14 mouse cellular contexts compared by ENCODE assay signal in the genomic region with DNA sequence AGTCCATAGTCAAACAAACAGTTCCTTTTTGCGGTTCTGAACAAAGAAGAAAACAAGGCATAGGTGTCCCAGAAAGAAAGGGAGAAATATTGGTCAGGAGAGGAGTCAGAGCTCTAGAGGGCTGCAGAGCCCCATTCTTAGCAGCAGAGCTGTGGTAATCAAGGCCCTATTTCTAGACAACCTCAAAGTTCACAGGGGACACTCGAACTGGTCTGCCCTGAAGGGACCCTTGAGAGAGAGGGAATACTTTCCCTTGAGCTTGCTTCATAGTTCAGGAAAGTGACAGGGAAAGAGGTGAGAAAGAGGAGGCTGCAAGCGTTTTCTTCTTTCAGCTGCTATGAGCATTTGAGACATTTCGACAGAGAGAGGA. TPM values are rescaled to one million over a fixed set of nuclear protein-coding genes. Genes with fewer than 3 reads are reported as not detected.
A peak's percentile ranks its signal among the peaks of the same experiment; 100 is the strongest.
DNase-seq lines count a peak whose midpoint lies in the region; ATAC-seq and TF ChIP-seq lines count a peak whose summit lies in the region.
"Had no signal": no experiment of that assay in that cellular context is flagged by ENCODE, and none has a peak within 500 bp of the region (broad histone marks: within the 10 kb centered on the region; RNA-seq: fewer than 3 reads in every experiment).

No protein-coding gene starts in this region.

- WGBS in heart, adult 2 months = 44% methylated on average over 4 of the region's 4 CpGs
- 23% methylated on average over 4 of the region's 4 CpGs for WGBS in kidney, embryonic 15.5 days
- WGBS in lung, embryonic 16.5 days = 15% methylated on average over 4 of the region's 4 CpGs
- 31% methylated on average over 4 of the region's 4 CpGs for WGBS in stomach, embryonic 16.5 days

- no peaks in the 10 kb centered on the region for H3K27me3 ChIP-seq in heart, adult 2 months (ENCODE audit: control insufficient read depth, insufficient read depth, low read length)
- no peaks in the 10 kb centered on the region for H3K27me3 ChIP-seq in kidney, embryonic 15.5 days
- no peaks in the 10 kb centered on the region for H3K27me3 ChIP-seq in lung, embryonic 16.5 days (ENCODE audit: control insufficient read depth, insufficient read depth, low read depth, low read length)
- H3K27me3 ChIP-seq in stomach, embryonic 16.5 days (ENCODE audit: control insufficient read depth, insufficient read depth, low read length) = no peaks in the 10 kb centered on the region
- H3K27me3 ChIP-seq: forebrain, embryonic 13.5 days had no signal

- H3K27ac ChIP-seq in heart, adult 2 months = peak overlapping the region; percentile 65
- H3K27ac ChIP-seq in kidney, embryonic 15.5 days = peak overlapping the region; percentile 86
- H3K27ac ChIP-seq in lung, embryonic 16.5 days (ENCODE audit: low read length) = peak overlapping the region; percentile 59
- H3K27ac ChIP-seq in stomach, embryonic 16.5 days (ENCODE audit: low read length) = peak overlapping the region; percentile 36; the same call in 1 of the 2 replicates
- H3K27ac ChIP-seq: forebrain, embryonic 13.5 days; hindbrain, embryonic 14.5 days had no signal

- H3K4me3 ChIP-seq in heart, adult 2 months = no peak overlapping the region
- H3K4me3 ChIP-seq in kidney, embryonic 15.5 days (replicated peaks) = no peak overlapping the region
- H3K4me3 ChIP-seq in lung, embryonic 16.5 days (ENCODE audit: low read length) = no peak overlapping the region
- H3K4me3 ChIP-seq in stomach, embryonic 16.5 days (replicated peaks; ENCODE audit: low read length) = no peak overlapping the region
- H3K4me3 ChIP-seq: forebrain, embryonic 13.5 days had no signal

- no peaks in the 10 kb centered on the region for H3K9me3 ChIP-seq in kidney, embryonic 15.5 days (replicated peaks)
- no peaks in the 10 kb centered on the region for H3K9me3 ChIP-seq in lung, embryonic 16.5 days (ENCODE audit: control insufficient read depth, low read length)
- H3K9me3 ChIP-seq in stomach, embryonic 16.5 days (replicated peaks; ENCODE audit: control insufficient read depth, low read length) = no peaks in the 10 kb centered on the region
- H3K9me3 ChIP-seq: forebrain, embryonic 13.5 days had no signal

- ATAC-seq in kidney, embryonic 15.5 days (replicated peaks; ENCODE audit: low FRiP score) = peak; percentile 63; the same call in 1 of the 2 replicates
- peak; percentile 50 for ATAC-seq in lung, embryonic 16.5 days (ENCODE audit: low read depth)
- no peak for ATAC-seq in stomach, embryonic 16.5 days (ENCODE audit: insufficient read depth, low FRiP score)
- ATAC-seq: forebrain, embryonic 13.5 days had no signal

- peaks cover 12% of the 10 kb centered on the region for H3K36me3 ChIP-seq in heart, adult 2 months (ENCODE audit: control insufficient read depth, insufficient read depth, low read length)
- no peaks in the 10 kb centered on the region for H3K36me3 ChIP-seq in kidney, embryonic 15.5 days
- H3K36me3 ChIP-seq in lung, embryonic 16.5 days (ENCODE audit: control insufficient read depth, insufficient read depth, low read length) = no peaks in the 10 kb centered on the region
- no peaks in the 10 kb centered on the region for H3K36me3 ChIP-seq in stomach, embryonic 16.5 days (ENCODE audit: control insufficient read depth, insufficient read depth, low read length)

- no peaks in the 10 kb centered on the region; the same call in 1 of the 2 replicates for H3K79me2 ChIP-seq in heart, adult 2 months (replicated peaks; ENCODE audit: control insufficient read depth, insufficient read depth, low read length)

- TF ChIP-seq POLR2A in heart, adult 2 months (IDR thresholded peaks at IDR 0.05; ENCODE audit: insufficient read depth, low read depth, low read length) = no peak

- DNase-seq in heart, adult 2 months = peak in 1 of 2 experiments; percentile 6
- DNase-seq in heart, adult 11 months = no peak
- no peak for DNase-seq in kidney, postnatal 4 days
- no peak for DNase-seq in lung, postnatal 4 days
- DNase-seq in left cerebral cortex, postnatal 4 days = no peak
- DNase-seq: cerebellum, postnatal 14 days; right cerebral cortex, postnatal 4 days had no signal

- intact Hi-C loops in heart, adult 2 months (cut with DNase I) = loop anchor here (2.0 to 10.0 kb wide), 2 partner anchors 52 to 94 kb away; no protein-coding TSS in a partner anchor
- intact Hi-C loops in left cerebral cortex, postnatal 4 days (cut with DNase I) = no loop called here

- H3K9ac ChIP-seq in heart, adult 2 months (ENCODE audit: low read depth, low read length) = no peak overlapping the region
- no peak overlapping the region for H3K9ac ChIP-seq in kidney, embryonic 15.5 days
- no peak overlapping the region for H3K9ac ChIP-seq in lung, embryonic 16.5 days (ENCODE audit: low read length)
- no peak overlapping the region for H3K9ac ChIP-seq in stomach, embryonic 16.5 days (ENCODE audit: low read length)
- H3K9ac ChIP-seq: forebrain, embryonic 13.5 days; hindbrain, embryonic 14.5 days had no signal

- TF ChIP-seq EP300 in heart, adult 2 months (IDR thresholded peaks at IDR 0.05; ENCODE audit: insufficient read depth, low read depth, low read length) = no peak

- no peak overlapping the region for H3K4me2 ChIP-seq in kidney, embryonic 15.5 days
- H3K4me2 ChIP-seq in lung, embryonic 16.5 days (ENCODE audit: low read depth, low read length) = no peak overlapping the region
- no peak overlapping the region for H3K4me2 ChIP-seq in stomach, embryonic 16.5 days (ENCODE audit: low read depth, low read length)
- H3K4me2 ChIP-seq: forebrain, embryonic 13.5 days; hindbrain, embryonic 14.5 days; midbrain, embryonic 11.5 days had no signal

- H3K4me1 ChIP-seq in heart, adult 2 months (ENCODE audit: control insufficient read depth, insufficient read depth, low read length) = peaks cover 11% of the 10 kb centered on the region
- H3K4me1 ChIP-seq in kidney, embryonic 15.5 days = peaks cover 26% of the 10 kb centered on the region
- H3K4me1 ChIP-seq in lung, embryonic 16.5 days (replicated peaks; ENCODE audit: control insufficient read depth, insufficient read depth, low read length) = peaks cover 27% of the 10 kb centered on the region
- peaks cover 22% of the 10 kb centered on the region for H3K4me1 ChIP-seq in stomach, embryonic 16.5 days (ENCODE audit: control insufficient read depth, insufficient read depth, low read length)

- peak; percentile 30; the same call in 1 of the 2 replicates for TF ChIP-seq CTCF in heart, adult 2 months (IDR thresholded peaks at IDR 0.05)

RNA-seq across cellular contexts. Expression of gene Cyp26b1, which starts 47.3 kb away (rescaled TPM):
- total RNA-seq in heart, adult 2 months (2021) = 10 to 100 TPM; 17.1 to 41.4 TPM
- 1.8 and 30.9 TPM in 2 replicates for polyA plus RNA-seq in heart, adult 2 months (2012; rRNA removed)
- 5.7 and 6.4 TPM in 2 replicates for polyA plus RNA-seq in kidney, embryonic 15.5 days (2015; fragmentation: Nextera tagmentation; extraction: Ambion mirVana)
- polyA plus RNA-seq in lung, embryonic 16.5 days (2015; fragmentation: Nextera tagmentation; extraction: Ambion mirVana) = 2.3 and 2.9 TPM in 2 replicates
- 1.6 and 1.7 TPM in 2 replicates for polyA plus RNA-seq in stomach, embryonic 16.5 days (2015; fragmentation: Nextera tagmentation; extraction: Ambion mirVana)
- 10 to 100 TPM; 28.9 to 29.7 TPM for total RNA-seq in left cerebral cortex, postnatal 4 days (2021)
- total RNA-seq: granulocyte monocyte progenitor cell, adult 5-6 weeks had no signal

Comparison
In these comparisons a context has a peak if more than half of its experiments do, and no peak if none do; other contexts are left out.
1. H3K27ac ChIP-seq: peak in every context shown above with its lines; median percentile 86 in kidney, embryonic 15.5 days; 65 in heart, adult 2 months; 59 in lung, embryonic 16.5 days; 36 in stomach, embryonic 16.5 days.